Mouse (Mus musculus) frontal cortex, postnatal 25 days (tissue): ENCODE measurements around the gene Tmem270.

ENCODE experiments used
- DNase-seq, 2 experiments: peaks; one replicate each; pipeline ENCODE4 v3.0.0; 2022; ENCODE audit warnings: low spot score in 2 of 2

Gene Tmem270

DNA sequence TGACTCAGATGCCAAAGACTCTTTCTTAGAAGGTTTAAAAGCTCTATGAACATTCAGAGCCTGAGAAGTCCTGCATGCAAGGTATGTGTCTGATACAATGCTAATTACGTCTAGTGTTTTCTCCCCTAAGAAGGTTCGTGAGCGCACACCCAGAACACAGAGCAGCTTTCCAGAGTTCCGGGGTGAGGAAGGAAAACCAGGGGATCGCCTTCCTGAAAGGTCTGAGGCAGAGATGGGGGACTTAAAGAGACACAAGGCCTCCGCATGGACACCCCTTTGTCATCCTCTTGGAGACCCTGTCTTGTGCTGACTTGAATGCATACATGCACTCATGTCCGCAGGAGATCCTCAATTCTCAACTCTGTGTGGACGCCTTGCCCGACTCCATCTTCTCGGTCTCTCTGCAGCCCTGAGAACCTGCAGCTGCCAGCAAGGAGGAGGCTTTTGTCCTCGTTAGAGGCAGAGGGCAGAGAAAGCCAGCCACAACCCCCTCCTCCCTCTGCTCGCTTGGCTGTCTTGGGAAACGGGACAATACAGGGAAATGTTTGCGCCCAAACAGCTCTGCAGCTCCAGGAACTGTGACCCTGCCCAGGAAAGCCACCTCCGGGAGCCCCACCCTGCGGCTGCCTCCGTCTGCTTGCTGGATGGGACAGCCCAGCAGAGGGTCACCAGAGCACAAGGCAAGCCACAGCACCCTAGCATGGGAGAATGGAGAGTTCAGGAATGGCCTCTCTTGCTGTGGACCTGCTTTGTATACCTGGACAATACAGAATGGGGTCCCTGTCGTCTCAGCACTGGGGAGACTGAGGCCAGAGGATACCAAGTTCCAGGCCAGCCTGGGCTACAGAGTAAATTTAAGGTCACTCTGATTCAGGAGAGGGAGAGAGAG, 18.8 kb downstream of the Tmem270 start:
- no peak for DNase-seq

DNA sequence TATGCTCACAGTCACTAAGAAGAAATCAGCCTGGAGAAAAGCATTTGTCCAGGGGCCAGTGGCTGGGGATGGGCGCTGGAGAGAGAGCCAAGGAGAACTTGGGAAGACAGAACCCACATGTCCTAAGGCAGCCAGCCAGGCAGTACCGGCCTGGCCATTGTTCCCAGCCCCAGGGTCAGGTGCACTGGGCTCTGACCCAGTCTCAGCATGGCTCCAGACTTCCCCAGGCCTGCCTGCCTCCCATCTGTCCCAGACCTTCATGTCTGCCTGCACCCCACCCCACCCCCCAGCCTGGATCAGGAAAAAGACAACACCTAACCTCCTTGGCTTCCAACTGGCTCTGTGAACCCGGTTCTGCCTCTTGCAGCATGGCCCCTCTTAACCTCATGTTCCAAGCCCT, 23.5 kb downstream of the Tmem270 start:
- no peak for DNase-seq

DNA sequence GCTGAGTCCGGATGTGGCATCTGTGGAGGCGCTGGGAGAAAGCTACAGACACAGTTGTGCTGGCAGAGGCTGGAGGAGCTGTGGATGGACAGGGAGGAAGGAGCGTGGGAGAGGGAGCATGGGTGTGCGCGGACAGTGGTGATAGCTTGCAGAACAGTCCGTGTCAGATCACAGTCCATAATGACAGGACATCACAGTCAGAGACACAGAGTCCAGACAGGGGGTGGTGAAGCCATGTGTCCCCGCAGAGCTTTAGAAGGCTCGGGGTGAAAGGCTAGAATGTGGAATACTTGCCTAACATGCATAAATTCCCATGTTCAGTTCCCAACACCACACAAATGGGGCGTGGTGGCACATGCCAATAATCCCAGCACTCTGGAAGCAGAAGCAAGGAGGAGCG, 29.7 kb downstream of the Tmem270 start:
- no peak for DNase-seq

DNA sequence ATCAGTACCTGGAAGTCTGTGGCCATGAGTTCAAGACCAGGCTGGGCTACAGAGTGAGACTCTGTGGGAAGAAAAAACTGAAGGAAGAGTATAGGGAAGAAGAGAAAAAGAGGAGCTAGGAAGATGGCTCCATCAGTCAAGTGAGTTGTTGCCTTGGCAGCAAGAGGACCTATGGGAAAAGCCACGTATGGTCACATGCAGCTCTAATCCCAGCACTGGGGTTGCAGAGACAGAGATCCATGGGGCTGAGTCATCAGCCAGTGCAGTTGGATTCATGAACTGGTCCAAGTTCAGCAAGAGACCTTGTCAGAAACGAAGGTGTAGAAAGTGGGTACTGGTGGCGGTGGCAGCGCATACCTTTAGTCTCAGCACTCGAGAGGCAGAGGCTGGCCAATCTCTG, 31.3 kb downstream of the Tmem270 start:
- no peak for DNase-seq

DNA sequence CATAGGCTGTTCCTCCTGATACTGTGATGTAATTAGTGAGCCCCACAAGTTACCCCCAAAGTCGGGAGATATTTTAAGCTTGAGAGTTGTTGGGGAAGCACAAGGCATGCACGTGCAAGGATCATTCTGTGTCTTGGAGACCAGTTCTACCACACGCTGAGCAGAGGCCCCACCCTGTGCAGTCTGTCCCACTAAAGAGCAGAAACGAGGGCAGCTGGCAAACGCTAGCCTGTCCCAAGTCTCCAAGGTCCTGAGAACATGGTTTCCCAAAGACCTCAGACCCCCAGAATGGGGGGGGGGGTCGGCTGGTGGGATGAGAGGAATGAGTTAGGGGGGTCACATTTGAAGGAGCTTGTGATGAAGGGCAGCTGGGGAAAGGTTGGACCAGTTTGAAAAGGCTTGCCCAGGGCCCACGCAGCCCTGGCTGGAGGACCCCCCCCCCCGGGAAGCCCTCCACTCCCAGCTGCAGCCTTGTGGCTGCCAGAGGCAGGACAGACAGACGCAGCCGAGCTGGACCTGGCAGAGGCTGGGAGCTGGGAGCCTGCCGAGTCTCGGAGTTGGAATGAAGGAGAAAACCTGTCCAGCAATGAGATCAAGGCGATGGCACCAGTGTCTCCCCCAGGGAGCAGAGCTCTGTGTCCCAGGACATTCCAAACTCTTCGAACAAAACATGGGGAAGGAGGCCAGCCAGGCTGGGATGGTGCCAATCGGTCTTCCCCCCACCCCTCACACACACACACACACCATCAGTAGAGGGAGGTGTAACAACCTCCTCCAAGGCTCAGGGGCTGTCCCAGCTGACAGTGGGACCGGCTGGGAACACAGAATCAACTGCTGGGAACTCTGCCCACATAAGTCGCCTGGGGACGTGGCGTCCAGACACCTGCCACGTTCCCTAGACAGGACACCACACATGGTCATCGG, 32.3 kb downstream of the Tmem270 start:
- no peak for DNase-seq

DNA sequence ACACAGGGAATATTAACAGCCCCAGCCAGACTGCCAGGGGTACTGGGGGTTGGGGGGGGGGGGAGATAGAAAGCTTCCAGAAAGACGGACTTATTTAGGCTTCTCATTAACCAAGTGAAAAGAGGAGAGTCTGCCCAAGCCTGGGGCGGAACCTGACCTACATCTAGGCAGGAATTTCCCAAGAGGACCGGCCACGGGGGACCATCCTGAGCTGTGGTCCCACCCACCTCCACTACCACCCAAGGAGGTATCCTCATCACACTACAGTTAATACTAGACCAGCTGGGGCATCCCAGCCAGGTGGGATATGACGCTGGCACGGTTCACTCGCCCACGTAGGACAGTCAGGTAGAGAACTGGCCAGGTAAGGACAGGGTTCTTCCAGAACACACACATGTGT, 33.5 kb downstream of the Tmem270 start:
- no peak for DNase-seq

DNA sequence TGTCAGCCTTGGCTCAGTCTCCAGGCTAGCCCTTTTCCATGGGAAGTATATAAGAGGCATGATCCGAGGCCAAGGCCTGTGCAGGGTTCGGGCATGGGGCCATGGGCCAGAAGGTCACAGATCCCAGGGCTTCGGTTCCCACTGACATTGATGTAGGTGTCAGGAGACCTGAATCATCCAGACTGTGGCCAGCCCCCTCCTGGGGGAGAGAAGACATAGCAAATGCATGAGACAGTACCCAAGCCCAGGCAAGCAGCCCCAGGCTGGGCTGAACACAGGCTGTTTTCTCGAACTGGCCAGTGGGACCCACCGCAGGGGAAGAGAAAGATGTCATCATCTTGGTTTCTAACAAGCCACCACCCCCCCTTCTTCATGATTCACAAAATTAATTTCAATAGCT, 33.9 kb downstream of the Tmem270 start:
- DNase-seq = no peak

DNA sequence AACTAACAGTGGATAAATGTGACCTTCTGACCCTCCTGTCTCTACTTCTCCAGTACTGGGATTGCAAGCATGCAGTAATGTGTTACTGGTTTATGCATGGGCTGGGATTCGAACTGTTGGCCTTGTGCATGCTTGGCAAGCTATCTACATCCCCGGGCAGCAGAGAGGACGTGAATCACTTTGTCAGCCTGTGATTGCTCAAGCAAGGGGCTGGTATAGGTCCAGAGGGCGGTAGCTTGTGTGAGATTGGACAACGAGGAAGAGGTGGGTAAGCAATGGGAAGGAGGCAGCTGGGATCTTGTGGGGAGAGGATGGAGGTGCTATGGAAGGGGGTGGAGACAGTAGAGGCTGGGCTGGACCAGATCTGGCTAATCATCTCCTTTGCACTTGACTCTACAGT, 38.0 kb downstream of the Tmem270 start:
- DNase-seq = no peak

DNA sequence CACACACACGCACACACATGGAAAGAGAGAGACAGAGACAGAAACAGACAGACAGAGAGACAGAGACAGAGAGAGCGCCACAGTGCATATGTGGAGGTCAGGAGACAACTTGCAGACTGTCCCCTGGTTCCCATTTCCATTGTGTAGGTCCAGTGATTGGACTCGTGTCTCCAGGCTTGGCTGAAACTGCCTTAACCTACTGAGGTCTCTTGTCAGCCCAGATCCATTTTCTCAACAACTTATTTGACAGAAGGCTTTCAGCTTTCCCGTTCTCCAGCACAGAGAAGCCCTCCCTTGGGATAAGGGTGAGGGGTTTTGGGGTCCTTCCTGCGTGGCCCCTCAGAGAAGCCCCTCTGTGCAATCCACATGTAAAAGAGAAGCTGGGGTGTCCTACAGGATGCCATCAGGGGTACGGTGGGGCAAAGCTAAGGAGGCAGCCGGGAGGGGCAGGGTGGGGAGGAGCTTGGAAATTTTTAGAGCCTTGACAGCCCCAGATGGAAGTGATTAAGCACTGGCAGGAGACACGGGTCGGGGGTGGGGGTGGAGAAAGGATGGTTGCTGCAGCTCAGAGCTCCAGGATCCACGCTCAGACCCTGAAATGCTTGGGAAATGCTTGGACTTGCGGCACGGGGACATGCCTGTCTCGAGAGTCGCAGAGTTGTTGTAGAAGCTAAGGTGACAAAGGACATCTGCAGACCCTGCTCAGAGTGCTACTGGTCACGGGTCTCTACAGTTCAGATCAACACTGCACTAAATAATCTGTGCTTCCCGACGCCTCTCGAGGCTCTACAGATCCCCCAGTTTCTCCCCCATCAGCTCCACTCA, 39.0 kb downstream of the Tmem270 start:
- DNase-seq = no peak

DNA sequence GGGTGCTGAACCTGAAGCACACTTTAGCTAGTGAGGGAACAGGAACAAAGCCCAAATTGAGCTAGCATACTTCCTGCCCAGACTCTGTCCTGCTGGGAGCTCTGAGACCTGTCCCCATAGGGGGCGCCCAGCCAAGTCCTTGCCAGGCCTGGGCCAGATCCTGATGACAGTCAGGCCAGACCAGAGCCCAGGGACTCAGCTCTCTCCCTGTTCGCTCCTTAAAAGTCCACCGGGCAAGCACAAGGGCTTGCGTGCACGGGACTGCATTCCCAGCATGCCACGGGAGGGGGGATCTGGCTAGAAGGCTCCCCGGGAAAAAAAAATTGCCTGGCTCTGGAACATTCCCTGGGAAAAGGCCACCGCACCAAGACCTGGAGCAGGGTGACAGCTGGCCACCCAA, 41.4 kb downstream of the Tmem270 start:
- DNase-seq = no peak

DNA sequence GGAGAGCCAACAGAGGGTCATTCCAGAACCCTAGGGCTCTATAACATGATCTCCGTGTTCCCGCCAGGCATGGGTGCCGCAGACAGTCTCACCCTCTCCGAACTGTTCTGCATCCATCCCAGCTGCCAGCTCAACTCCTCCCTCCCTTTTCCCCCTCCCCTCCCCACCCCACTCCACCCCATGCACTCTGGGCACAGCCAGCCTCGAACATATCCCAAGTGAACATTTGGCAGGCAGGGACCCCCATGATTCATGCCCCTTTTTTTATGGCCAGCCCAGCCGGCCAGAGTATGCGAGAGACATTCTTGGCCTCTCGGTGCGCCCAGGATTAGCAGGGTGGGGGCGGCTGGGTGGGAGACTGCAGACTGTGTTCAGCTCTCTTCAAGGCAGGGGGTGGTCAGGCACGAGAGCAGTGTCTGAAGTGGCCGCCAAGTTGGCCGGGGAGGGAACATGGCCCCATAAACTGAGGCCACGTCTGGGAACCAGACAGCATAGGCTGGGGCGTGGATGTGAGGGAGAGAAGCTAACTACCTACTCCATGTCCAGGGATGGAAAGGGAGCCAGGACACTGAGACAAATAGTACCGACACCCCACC, 44.5 kb downstream of the Tmem270 start:
- no peak for DNase-seq

DNA sequence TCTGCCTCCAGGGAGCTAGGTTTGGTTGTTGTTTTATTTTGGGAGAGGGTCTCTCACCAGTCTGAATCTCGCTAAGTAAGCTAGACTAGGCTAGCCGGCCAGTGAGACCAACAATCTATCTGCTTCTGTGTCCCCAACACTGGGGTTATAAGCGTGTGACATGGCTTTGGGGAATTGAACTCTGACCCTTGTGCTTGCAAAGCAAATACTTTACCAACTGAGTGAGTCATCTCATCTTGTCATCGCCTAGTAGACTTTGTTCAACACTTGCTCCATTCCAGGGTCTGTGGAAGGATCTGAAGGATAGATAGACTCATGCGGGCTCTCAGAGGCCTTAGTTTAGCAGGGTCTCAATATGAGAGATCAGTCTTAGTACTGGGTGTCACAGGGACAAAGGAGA, 47.3 kb downstream of the Tmem270 start:
- DNase-seq = no peak

DNA sequence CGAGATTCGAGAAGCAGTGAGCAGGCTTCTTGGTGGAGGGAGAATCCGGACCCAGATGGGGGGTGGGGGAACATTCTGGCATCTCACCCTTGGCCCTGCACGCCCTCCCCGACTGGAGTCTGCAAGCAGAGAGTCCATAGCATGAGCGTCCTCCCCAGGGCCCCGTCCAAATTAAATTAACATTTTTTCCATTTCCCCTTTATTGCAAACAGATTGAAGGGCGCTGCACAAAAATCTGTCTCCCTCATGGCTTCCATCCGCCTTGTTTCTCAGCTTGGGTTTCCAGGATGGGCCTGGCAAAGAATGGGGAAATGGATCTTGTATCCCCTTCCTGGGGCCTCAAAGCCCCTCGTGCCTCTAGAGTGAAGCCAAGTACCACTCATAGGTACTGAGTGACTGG, 48.2 kb downstream of the Tmem270 start:
- no peak for DNase-seq

DNA sequence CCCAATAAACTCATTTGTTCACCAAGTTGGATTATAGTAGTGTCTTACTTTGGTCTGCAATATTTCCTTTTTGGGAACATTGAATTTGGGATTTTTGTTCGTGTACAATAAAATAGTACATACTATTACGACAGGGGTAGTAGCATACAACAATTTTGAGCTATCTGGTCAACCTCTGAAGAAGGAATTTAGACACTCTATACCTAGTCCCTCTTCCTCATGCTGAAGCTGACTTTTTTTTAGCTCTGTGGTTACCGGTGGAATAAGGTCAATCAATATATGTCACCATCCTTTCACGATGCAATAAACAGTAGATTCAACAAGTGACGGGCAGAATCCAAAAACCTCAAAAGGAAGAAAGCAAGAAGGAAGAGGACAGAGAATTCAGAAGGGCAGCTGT, 53.7 kb downstream of the Tmem270 start:
- DNase-seq = no peak
